Mouse (Mus musculus): ENCODE results near the gene Tlr7. TPM values are rescaled to one million over a fixed set of nuclear protein-coding genes. Genes with fewer than 3 reads are reported as not detected.
"Not testable (repeated sequence)": the region's sequence is repeated elsewhere in the genome, so short reads cannot be mapped to it uniquely, and the experiment has no call there.

The Tlr7 gene
- total RNA-seq, 2 experiments from 2014 or later, result 3.0 to 7.0 TPM

- DNase-seq (ENCODE audit: low spot score in 2 of 2), result not testable (repeated sequence)
Measured at GRCm38 (mm10) chrX:167302061-167302460, 28.3 kb downstream of the Tlr7 start.

DNA sequence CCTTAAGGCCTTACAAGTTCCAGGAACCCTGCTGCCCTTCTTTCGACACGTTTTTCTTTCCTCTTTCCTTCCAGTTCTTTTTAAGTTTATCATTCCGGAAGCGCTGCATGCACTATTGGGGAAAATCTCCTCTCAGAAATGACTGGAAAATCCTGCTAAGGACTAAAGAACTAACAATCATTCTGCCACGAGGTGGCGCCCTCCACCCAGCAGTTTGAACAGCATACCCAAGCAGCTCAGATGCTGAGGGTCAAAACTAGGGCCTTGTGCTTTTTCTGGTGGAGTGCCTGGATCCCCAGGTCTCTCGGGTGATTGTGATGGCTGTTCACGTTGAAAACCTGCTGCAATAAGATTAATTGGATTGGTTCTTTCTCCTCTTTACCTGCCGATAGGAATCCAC is 53.4 kb downstream of the Tlr7 start:
- DNase-seq (ENCODE audit: low spot score in 2 of 2), result peak; percentile 44 to 62

- no peak for DNase-seq (ENCODE audit: low spot score in 2 of 2)
Measured at GRCm38 (mm10) chrX:167276551-167276950, 53.8 kb downstream of the Tlr7 start.

- no peak for DNase-seq (ENCODE audit: low spot score in 2 of 2)
Measured at GRCm38 (mm10) chrX:167264086-167264485, 66.3 kb downstream of the Tlr7 start, which contains the start of gene Tlr8. Tlr8 (minus strand) TSS chrX:167264329.

- no peak for DNase-seq (ENCODE audit: low spot score in 2 of 2)
Measured at GRCm38 (mm10) chrX:167263530-167263929, 66.8 kb downstream of the Tlr7 start.

Other genes starting within 250 kb of the Tlr7 start
- 100 to 1,000 TPM; 366 to 491 TPM for gene Tmsb4x, start 121.2 kb downstream of the Tlr7 start, total RNA-seq (2021)
- 1 to 10 TPM; 2.5 to 4.9 TPM for gene Tlr8, start 66.2 kb downstream of the Tlr7 start, total RNA-seq (2021)
- gene Prps2, start 52.2 kb upstream of the Tlr7 start, total RNA-seq (2021), result 10 to 100 TPM; 18.2 to 25.3 TPM

Measured in adrenal gland, adult 18-20 months (tissue).